Mouse (Mus musculus) spleen, adult 2 months (tissue): ENCODE results near the gene Snd1. TPM values are rescaled to one million over a fixed set of nuclear protein-coding genes. Genes with fewer than 3 reads are reported as not detected.

Experiments used
- DNase-seq, 2 experiments: peaks; one replicate each; pipeline versions ENCODE4 v3.0.0 to v3.0.0-alpha.2; 2012 to 2021; ENCODE audit warnings: low spot score in 2 of 2, low read depth in 1 of 2
- H3K27ac ChIP-seq: fragments of 200-500 bp; 2 replicates; pipeline ENCODE4 v1.5.1; 2012; ENCODE audit warnings: low read length, inconsistent platforms; ENCODE audit not compliant: insufficient read depth
- H3K27me3 ChIP-seq: fragments of 200-500 bp; 2 replicates; pipeline ENCODE4 v1.6.1; 2012; ENCODE audit warnings: mild to moderate bottlenecking, moderate library complexity, low read length, inconsistent platforms; ENCODE audit not compliant: control insufficient read depth, insufficient read depth
- H3K36me3 ChIP-seq: fragments of 200-500 bp; 2 replicates; pipeline ENCODE4 v1.6.1; 2012; ENCODE audit warnings: mild to moderate bottlenecking, low read length, inconsistent platforms; ENCODE audit not compliant: control insufficient read depth, insufficient read depth
- H3K4me1 ChIP-seq: fragments of 200-500 bp; 2 replicates; pipeline ENCODE4 v1.6.1; 2011; ENCODE audit warnings: inconsistent platforms; ENCODE audit not compliant: control insufficient read depth, insufficient read depth, insufficient read length
- H3K4me3 ChIP-seq: fragments of 200-500 bp; 2 replicates; pipeline ENCODE4 v1.5.1; 2011; ENCODE audit warnings: mild to moderate bottlenecking, inconsistent platforms; ENCODE audit not compliant: insufficient read depth, insufficient read length; ENCODE audit errors: extremely low read depth
- CTCF ChIP-seq: fragments of 200-500 bp; IDR thresholded peaks from 2 replicates; pipeline ENCODE4 v1.5.1; 2011; ENCODE audit warnings: mild to moderate bottlenecking, inconsistent platforms; ENCODE audit not compliant: insufficient read depth, insufficient read length, insufficient replicate concordance; ENCODE audit errors: extremely low read depth
- POLR2A ChIP-seq: fragments of 200-500 bp; IDR thresholded peaks from 2 replicates; pipeline ENCODE4 v1.6.1; 2011; ENCODE audit warnings: low read depth, low read length, inconsistent platforms
- WGBS: fragments of 180-500 bp; shearing (Covaris S2); methylation state at CpG from one replicate; pipeline ENCODE4 v1.1.7; 2018; 5-methylcytosine and 5-hydroxymethylcytosine counted together
- polyA plus RNA-seq: library from polyadenylated mRNA; depleted of rRNA; stranded (reverse); fragments of >200 nt; gene quantifications from 2 replicates; pipeline ENCODE4 v1.2.3, GENCODE M21; 2012

The Snd1 gene
- polyA plus RNA-seq, 1 experiment = 55.0 TPM

- Histone ChIP-seq H3K36me3 (no peaks in the 10 kb centered on the region; the same call in 1 of the 2 replicates), H3K27ac (no peak overlapping the region), H3K4me1 (no peaks in the 10 kb centered on the region), H3K27me3 (no peaks in the 10 kb centered on the region), H3K4me3 (no peak overlapping the region)
- no peak for DNase-seq
- TF ChIP-seq CTCF (no peak), POLR2A (no peak)
- 94% methylated on average over 4 of the region's 4 CpGs for WGBS
Measured at GRCm38 (mm10) chr6:28783082-28783647, 308.2 kb downstream of the Snd1 start.

DNA sequence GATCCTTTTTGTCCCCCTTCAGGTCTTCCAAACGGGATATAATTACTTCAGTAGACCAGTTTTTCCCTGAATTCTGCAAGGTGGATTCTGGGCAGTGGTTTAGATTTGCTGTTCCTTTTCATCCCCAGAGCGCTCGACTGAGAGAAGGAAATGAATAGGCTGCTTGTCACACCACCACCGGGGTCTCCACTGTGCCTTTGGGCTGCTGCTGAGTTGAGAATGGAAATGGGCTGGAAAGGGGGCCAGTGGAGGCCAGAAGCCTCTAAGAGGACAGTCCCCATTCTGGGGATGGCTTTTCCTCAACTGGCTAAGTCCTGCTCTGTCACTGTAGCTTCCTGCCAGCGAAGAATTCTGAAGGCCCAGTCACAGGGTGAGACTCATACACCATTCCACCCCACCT is 309.0 kb downstream of the Snd1 start:
- no peak overlapping the region for H3K4me3 ChIP-seq
- WGBS = 84% methylated on average over 5 of the region's 5 CpGs

GRCm38 (mm10) chr6:28785770-28786169 is 310.8 kb downstream of the Snd1 start:
- no peak for TF ChIP-seq POLR2A
- TF ChIP-seq CTCF = no peak
- 84% methylated on average over 8 of the region's 8 CpGs for WGBS
- no peaks in the 10 kb centered on the region for H3K27me3 ChIP-seq
- no peaks in the 10 kb centered on the region; the same call in 1 of the 2 replicates for H3K36me3 ChIP-seq
- no peak overlapping the region for H3K4me3 ChIP-seq
- no peak overlapping the region for H3K27ac ChIP-seq
- no peak for DNase-seq
- no peaks in the 10 kb centered on the region for H3K4me1 ChIP-seq

More for the DNA sequence above, 309.0 kb downstream of the Snd1 start:
- DNase-seq = no peak
- Histone ChIP-seq H3K36me3 (no peaks in the 10 kb centered on the region; the same call in 1 of the 2 replicates), H3K27ac (no peak overlapping the region), H3K4me1 (no peaks in the 10 kb centered on the region), H3K27me3 (no peaks in the 10 kb centered on the region)
- TF ChIP-seq CTCF (no peak), POLR2A (no peak)

GRCm38 (mm10) chr6:28787133-28787532 is 312.2 kb downstream of the Snd1 start:
- no peak overlapping the region for H3K4me3 ChIP-seq
- H3K36me3 ChIP-seq = no peaks in the 10 kb centered on the region; the same call in 1 of the 2 replicates
- TF ChIP-seq CTCF (no peak), POLR2A (no peak)
- DNase-seq = no peak
- H3K4me1 ChIP-seq = no peaks in the 10 kb centered on the region
- no peak overlapping the region for H3K27ac ChIP-seq
- WGBS = 87% methylated on average over 6 of the region's 6 CpGs
- no peaks in the 10 kb centered on the region for H3K27me3 ChIP-seq

- no peak overlapping the region for H3K4me3 ChIP-seq
- no peak overlapping the region for H3K27ac ChIP-seq
- 79% methylated on average over 4 of the region's 4 CpGs for WGBS
- no peaks in the 10 kb centered on the region for H3K27me3 ChIP-seq
- no peaks in the 10 kb centered on the region for H3K4me1 ChIP-seq
- TF ChIP-seq POLR2A = no peak
- no peak for TF ChIP-seq CTCF
- no peak for DNase-seq
- H3K36me3 ChIP-seq = peaks cover 2% of the 10 kb centered on the region; the same call in 1 of the 2 replicates
Measured at GRCm38 (mm10) chr6:28789685-28790084, 314.7 kb downstream of the Snd1 start.

- no peak for TF ChIP-seq CTCF
- no peak for TF ChIP-seq POLR2A
- WGBS = 82% methylated on average over 3 of the region's 3 CpGs
- peaks cover 4% of the 10 kb centered on the region for H3K36me3 ChIP-seq
Measured at GRCm38 (mm10) chr6:28791183-28791582, 316.2 kb downstream of the Snd1 start.

DNA sequence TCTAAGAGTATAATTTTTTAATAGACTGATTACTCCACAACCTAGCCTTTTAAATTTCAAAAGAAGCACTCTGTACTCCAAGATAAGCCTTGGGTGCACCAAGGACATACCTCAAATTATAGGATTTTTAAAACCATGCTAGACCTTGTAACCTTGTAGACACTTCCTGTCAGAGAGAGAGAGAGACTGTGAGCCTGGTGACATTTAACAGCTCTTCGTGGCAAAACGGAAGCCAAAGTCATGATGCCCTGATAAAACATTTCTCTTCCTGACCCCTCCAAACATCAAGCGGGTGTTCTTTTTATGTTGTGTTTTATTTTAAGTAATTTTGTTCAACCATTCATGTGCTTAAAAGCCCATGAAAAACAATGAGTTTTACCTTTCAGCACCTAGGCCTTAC is 316.9 kb downstream of the Snd1 start:
- H3K4me3 ChIP-seq = no peak overlapping the region
- H3K36me3 ChIP-seq = peaks cover 6% of the 10 kb centered on the region
- DNase-seq = no peak
- TF ChIP-seq POLR2A (no peak), CTCF (no peak)
- H3K4me1 ChIP-seq = no peaks in the 10 kb centered on the region
- 63% methylated on average over 3 of the region's 3 CpGs for WGBS
- no peaks in the 10 kb centered on the region for H3K27me3 ChIP-seq
- H3K27ac ChIP-seq = no peak overlapping the region

More at GRCm38 (mm10) chr6:28791183-28791582, 316.2 kb downstream of the Snd1 start:
- H3K4me1 ChIP-seq = no peaks in the 10 kb centered on the region
- no peak overlapping the region for H3K27ac ChIP-seq
- DNase-seq = no peak
- no peaks in the 10 kb centered on the region for H3K27me3 ChIP-seq
- no peak overlapping the region for H3K4me3 ChIP-seq
